Mouse (Mus musculus) left cerebral cortex, adult 9 months (tissue): ENCODE results near the gene Gm45844.
"Not testable (repeated sequence)": the region's sequence is repeated elsewhere in the genome, so short reads cannot be mapped to it uniquely, and the experiment has no call there.

Experiments
- DNase-seq, 2 experiments: peaks; one replicate each; pipeline ENCODE4 v3.0.0; 2022; ENCODE audit warnings: low spot score in 2 of 2

The Gm45844 gene

DNA sequence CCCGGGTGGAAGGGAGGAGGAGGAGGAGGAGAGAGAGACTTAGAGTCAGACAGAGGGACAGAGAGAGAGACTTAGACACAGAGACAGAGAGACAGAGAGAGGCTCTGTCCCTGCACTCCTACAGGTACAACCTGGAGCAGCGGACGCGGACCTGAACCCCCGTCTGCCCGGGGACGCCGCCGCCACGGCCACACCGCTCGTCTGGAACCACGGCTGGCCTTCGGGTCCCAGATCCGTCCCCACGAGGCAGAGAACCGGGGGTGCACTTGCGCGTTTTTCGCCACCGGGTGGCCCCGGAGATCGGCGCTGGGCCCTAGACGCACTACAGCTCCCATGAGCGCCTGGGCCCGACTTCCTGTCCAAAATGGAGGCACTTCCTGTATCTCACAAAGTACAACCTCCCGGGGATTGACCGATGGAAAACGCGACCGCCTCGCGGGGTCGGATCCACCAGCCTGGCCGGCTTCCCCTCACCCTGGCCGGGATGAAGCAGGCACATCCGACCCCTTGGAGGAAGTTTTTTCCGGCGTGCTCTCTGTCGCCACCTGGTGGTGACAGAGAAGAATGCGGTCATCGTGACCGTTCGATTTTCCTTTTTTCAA, at the start of gene Gm45844:
Gene Gm45844, minus strand, starts transcription at position 324 of the 602 bp plus-strand sequence.
- peak; percentile 94 to 96 for DNase-seq

- DNase-seq: peak in 1 of 2 experiments; percentile 76
Measured at GRCm38 (mm10) chr7:7295595-7295994, 17.5 kb upstream of the Gm45844 start.

DNA sequence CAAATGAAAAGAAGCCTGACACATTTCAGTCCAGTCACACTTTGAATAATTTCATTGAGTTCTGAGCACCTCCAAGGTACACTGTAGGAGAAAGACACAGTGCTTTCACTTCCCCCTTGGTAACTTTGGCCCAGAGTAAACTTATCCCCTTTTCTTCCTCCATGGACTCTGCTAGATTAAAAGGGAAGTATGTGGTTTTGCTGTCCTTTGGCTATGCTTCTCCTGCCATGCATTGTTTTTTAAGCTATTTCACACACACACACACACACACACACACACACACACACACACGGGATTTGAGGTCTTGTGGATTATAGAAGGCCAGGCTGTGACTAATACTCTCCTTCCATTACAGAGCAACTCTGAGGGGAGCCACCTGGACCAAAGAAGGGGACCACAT, 3.3 kb upstream of the Gm45844 start:
- DNase-seq: no peak

DNA sequence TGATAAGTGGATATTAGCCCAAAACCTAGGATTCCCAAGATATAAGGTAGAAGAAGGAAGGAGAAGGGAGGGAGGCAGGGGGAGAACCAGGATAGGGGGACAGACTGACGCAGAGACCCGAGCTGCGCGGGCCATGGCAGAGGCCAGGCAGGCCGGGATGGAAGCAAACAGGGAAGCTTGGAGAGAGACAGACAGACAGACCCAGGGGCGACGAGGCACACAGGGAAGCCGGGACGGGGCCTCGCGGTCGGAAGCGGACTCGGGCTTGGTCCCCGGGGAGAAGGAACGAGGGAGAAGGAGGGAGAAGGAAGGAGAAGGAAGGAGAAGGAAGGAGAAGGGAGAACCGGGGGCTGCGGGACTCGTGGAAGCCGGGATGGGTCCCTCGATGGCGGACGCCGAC, 533 bp downstream of the Gm45844 start:
- not testable (repeated sequence) for DNase-seq

DNA sequence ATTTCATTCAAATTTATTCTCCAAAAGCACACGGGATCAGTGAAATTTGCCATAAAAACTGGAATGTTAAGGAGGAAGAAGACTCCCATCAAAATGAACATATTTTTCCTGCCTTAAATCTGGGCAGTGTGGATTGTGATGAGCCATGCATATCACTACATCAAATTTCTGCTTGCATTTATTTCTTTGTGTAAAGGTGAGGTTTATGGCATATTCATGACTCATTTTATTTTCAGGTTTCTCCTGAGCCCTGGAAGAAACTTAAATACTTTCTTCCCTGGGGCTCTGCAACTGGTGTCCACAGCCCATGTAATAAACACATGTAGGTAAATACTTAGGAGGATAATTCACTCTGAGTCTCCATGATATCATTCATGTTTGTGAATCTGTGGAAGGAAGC, 30.9 kb downstream of the Gm45844 start, which contains the start of gene Vmn2r29:
Gene Vmn2r29, minus strand, starts transcription at position 101 of the 400 bp plus-strand sequence.
- not testable (repeated sequence) for DNase-seq

GRCm38 (mm10) chr7:7209313-7210151, 68.6 kb downstream of the Gm45844 start, which contains the start of gene Zfp772:
Gene Zfp772 (minus strand): TSS chr7:7209998.
- DNase-seq: peak in 1 of 2 experiments; percentile 59

GRCm38 (mm10) chr7:7188191-7188942, 89.7 kb downstream of the Gm45844 start:
- DNase-seq: peak; percentile 45 to 77

GRCm38 (mm10) chr7:7187417-7188190, 90.5 kb downstream of the Gm45844 start:
- no peak for DNase-seq

GRCm38 (mm10) chr7:7185897-7186296, 92.2 kb downstream of the Gm45844 start:
- DNase-seq: no peak

DNA sequence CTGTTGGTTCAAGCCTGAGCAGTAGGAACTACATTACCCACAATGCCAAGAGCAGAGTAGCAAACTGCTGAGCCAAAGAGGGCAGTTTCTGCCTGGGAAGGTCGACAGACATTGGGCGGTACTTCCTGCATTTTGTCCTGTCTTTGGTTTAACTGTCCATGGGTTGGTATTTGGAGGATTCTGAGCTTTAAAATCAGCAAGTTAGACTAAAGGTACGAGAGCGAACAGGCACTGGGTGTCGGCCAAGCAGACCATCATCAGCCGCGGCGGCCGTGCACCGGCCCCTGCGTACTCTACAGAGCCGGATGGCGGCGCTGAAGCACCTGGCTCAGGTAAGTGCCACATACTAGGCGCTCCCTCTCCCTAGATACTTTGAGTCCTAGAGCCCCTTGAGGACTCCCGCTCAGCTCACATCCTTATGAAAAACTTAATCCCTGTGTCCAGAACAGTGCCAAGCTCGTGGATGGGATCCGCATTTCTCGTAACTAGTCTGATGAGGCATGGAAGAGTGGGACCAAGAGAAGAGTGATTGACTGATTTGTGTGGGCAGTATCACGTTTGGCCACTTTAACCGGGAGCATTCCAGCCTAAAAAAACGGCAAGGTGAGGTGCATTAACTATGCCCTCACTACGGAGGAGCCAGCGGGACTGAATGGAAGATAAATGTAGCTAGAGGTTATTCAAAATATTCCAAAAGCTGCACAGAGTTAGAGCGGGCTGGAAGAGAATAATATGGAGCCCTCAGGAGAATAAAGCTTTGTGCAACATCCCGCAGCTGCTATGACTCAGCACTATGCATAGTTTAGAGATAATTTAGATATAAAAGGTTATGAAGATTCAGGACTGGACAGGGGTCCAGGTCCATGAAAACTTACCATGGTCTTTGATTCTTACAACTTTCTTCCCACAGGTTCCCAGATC, 106.6 kb downstream of the Gm45844 start, which contains the start of gene Zfp418:
Gene Zfp418, plus strand, starts transcription at position 104 of the 921 bp plus-strand sequence.
- peak; percentile 52 to 76 for DNase-seq
